Comparison of ENCODE assay signal across 11 mouse cellular contexts in genomic region chr13:102307983-102308382, GRCm38 (mm10).
"Had no signal": no experiment of that assay in that cellular context is flagged by ENCODE, and none has a peak within 500 bp of the region (broad histone marks: within the 10 kb centered on the region; RNA-seq: fewer than 3 reads in every experiment).

No protein-coding gene starts in this region.

- DNase-seq: kidney, postnatal 10 days; kidney, postnatal 4 days; left cerebral cortex, postnatal 4 days; lung, adult 18-20 months; thymus, adult 2 months; thymus, postnatal 25 days had no signal

- H3K27me3 ChIP-seq: limb, embryonic 13.5 days; midbrain, embryonic 12.5 days had no signal

- H3K4me2 ChIP-seq: limb, embryonic 13.5 days; midbrain, embryonic 12.5 days had no signal

- ATAC-seq: midbrain, embryonic 16.5 days had no signal

- H3K36me3 ChIP-seq: limb, embryonic 13.5 days; midbrain, embryonic 12.5 days had no signal

- H3K27ac ChIP-seq: layer of hippocampus, adult 2 months; limb, embryonic 13.5 days; liver, embryonic 14.5 days; midbrain, embryonic 12.5 days had no signal

- H3K4me3 ChIP-seq: layer of hippocampus, adult 2 months; limb, embryonic 13.5 days; midbrain, embryonic 12.5 days had no signal

- H3K9ac ChIP-seq: limb, embryonic 13.5 days; liver, embryonic 14.5 days; midbrain, embryonic 12.5 days had no signal

- H3K9me3 ChIP-seq: limb, embryonic 13.5 days; midbrain, embryonic 12.5 days had no signal

- H3K4me1 ChIP-seq: midbrain, embryonic 12.5 days had no signal
